Mouse (Mus musculus) erythroblast, embryonic 14.5 days (primary cell): ENCODE results near the gene Cfap97d1.

ENCODE experiments used
- GATA1 ChIP-seq: IDR thresholded peaks from 2 replicates; pipeline ENCODE4 v1.6.1; 2012; ENCODE audit warnings: low read length, inconsistent platforms, mixed read lengths
- TAL1 ChIP-seq: IDR thresholded peaks from 3 replicates; pipeline ENCODE4 v1.6.1; 2012; ENCODE audit warnings: low read length, inconsistent platforms, mixed read lengths

GRCm38 (mm10) chr11:102006271-102006670 is 22.2 kb downstream of the Cfap97d1 start:
- TF ChIP-seq TAL1: no peak
- TF ChIP-seq GATA1: no peak
